Mouse (Mus musculus): ENCODE data around the gene Plekhd1. TPM values are rescaled to one million over a fixed set of nuclear protein-coding genes. Genes with fewer than 3 reads are reported as not detected.

Gene Plekhd1
- polyA plus RNA-seq, 1 experiment from 2014 or later = 11.6 TPM

- Histone ChIP-seq H3K9me3 (ENCODE audit: low read length) (no peaks in the 10 kb centered on the region), H3K4me2 (replicated peaks; ENCODE audit: low read depth, low read length) (no peak overlapping the region), H3K4me3 (ENCODE audit: low read depth, low read length) (no peak overlapping the region), H3K27me3 (replicated peaks; ENCODE audit: insufficient read depth, low read length) (peaks cover 25% of the 10 kb centered on the region), H3K27ac (ENCODE audit: low read length) (no peak overlapping the region), H3K9ac (replicated peaks; ENCODE audit: low read depth) (no peak overlapping the region), H3K36me3 (ENCODE audit: insufficient read depth, low read length) (no peaks in the 10 kb centered on the region), H3K4me1 (ENCODE audit: insufficient read depth, low read depth, low read length) (0 out of 2 replicates have a peak, but pooled peaks cover under 1% of the 10 kb centered on the region)
- no peak for TF ChIP-seq CTCF (IDR thresholded peaks at IDR 0.05)
- TF ChIP-seq EP300 (IDR thresholded peaks at IDR 0.05) = no peak
- DNase-seq (ENCODE audit: low spot score) (no peak), ATAC-seq (no peak)
- WGBS = 46% methylated on average over 4 of the region's 4 CpGs
These were observed 71.7 kb downstream of the Plekhd1 start for GRCm38 (mm10) chr12:80764116-80764515.

DNA sequence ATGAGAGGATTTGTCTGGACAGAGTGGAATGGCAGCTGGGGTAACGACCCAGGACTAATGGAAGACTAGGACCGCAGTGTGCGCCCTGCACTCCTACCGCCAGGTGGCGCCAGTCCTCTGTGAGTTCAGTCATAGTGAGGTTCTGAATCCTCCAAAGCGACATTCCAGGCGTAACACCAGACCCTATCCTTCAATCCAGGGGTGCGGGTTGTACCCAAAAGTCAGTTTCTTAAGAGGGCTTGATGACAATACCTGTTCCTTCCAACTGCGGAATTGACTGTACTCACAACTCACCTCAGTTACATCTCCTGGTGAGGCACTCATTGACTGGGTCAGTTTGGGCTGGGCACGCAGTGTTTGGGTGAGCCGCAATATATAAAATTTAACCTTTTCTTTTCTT lies 77.3 kb downstream of the Plekhd1 start:
- 17% methylated on average over 11 of the region's 11 CpGs for WGBS
- peak overlapping the region; percentile 35 for H3K4me2 ChIP-seq (replicated peaks; ENCODE audit: low read depth, low read length)
- H3K27ac ChIP-seq (ENCODE audit: low read length) = no peak overlapping the region

More for the DNA sequence above, 77.3 kb downstream of the Plekhd1 start:
- H3K9me3 ChIP-seq (ENCODE audit: low read length) = no peaks in the 10 kb centered on the region
- no peak overlapping the region for H3K4me3 ChIP-seq (ENCODE audit: low read depth, low read length)
- no peak overlapping the region for H3K9ac ChIP-seq (replicated peaks; ENCODE audit: low read depth)
- peak; percentile 89 for ATAC-seq
- no peaks in the 10 kb centered on the region for H3K27me3 ChIP-seq (replicated peaks; ENCODE audit: insufficient read depth, low read length)
- no peaks in the 10 kb centered on the region for H3K4me1 ChIP-seq (ENCODE audit: insufficient read depth, low read depth, low read length)
- H3K36me3 ChIP-seq (ENCODE audit: insufficient read depth, low read length) = no peaks in the 10 kb centered on the region
- TF ChIP-seq CTCF (IDR thresholded peaks at IDR 0.05) (peak; percentile 99), EP300 (IDR thresholded peaks at IDR 0.05) (no peak)
- DNase-seq (ENCODE audit: low spot score) = peak; percentile 91

Other genes starting within 250 kb of the Plekhd1 start
- gene Exd2, start 229.5 kb upstream of the Plekhd1 start, polyA plus RNA-seq (2015; fragmentation: Nextera tagmentation; extraction: Ambion mirVana) = 10.6 and 14.1 TPM in 2 replicates
- gene Galnt16, start 174.3 kb upstream of the Plekhd1 start, polyA plus RNA-seq (2015; fragmentation: Nextera tagmentation; extraction: Ambion mirVana) = 5.5 and 5.6 TPM in 2 replicates
- gene Slc39a9, start 48.7 kb upstream of the Plekhd1 start, polyA plus RNA-seq (2015; fragmentation: Nextera tagmentation; extraction: Ambion mirVana) = 14.9 and 16.6 TPM in 2 replicates
- 104 and 122 TPM in 2 replicates for gene Erh, start 48.2 kb upstream of the Plekhd1 start, polyA plus RNA-seq (2015; fragmentation: Nextera tagmentation; extraction: Ambion mirVana)
- 0.02 TPM in 1 of 2 replicates, not detected in the other for gene Ccdc177, start 68.1 kb downstream of the Plekhd1 start, polyA plus RNA-seq (2015; fragmentation: Nextera tagmentation; extraction: Ambion mirVana)
- 26.5 and 34.9 TPM in 2 replicates for gene Susd6, start 97.9 kb downstream of the Plekhd1 start, polyA plus RNA-seq (2015; fragmentation: Nextera tagmentation; extraction: Ambion mirVana)